In genomic region chr5:126769031-126769430, GRCm38 (mm10) we compare ENCODE assay signal across 15 mouse cellular contexts.
DNase-seq lines count a peak whose midpoint lies in the region; ATAC-seq and TF ChIP-seq lines count a peak whose summit lies in the region.
"Had no signal": no experiment of that assay in that cellular context is flagged by ENCODE, and none has a peak within 500 bp of the region (broad histone marks: within the 10 kb centered on the region; RNA-seq: fewer than 3 reads in every experiment).

No protein-coding gene starts in this region.

- peak in 1 of 2 experiments; percentile 6 for DNase-seq in layer of hippocampus, adult 2 months (ENCODE audit: low spot score in 2 of 2)
- no peak for DNase-seq in layer of hippocampus, adult 8-10 months (ENCODE audit: low spot score in 2 of 2)
- no peak for DNase-seq in forebrain, embryonic 10.5 days (ENCODE audit: extremely low spot score, low spot score)
- DNase-seq in heart, postnatal 36 days, result no peak
- DNase-seq: adrenal gland, adult 8-10 months; B cell, adult 2 months; embryo, embryonic 11 days; right cerebral cortex, postnatal 4 days; thymus, adult 18-20 months had no signal

- H3K4me3 ChIP-seq in layer of hippocampus, adult 2 months, result peak overlapping the region; percentile 14
- H3K4me3 ChIP-seq in forebrain, embryonic 10.5 days, result peak overlapping the region; percentile 35; the same call in 1 of the 2 replicates
- H3K4me3 ChIP-seq in hindbrain, embryonic 15.5 days, result peak overlapping the region; percentile 39
- H3K4me3 ChIP-seq in neural tube, embryonic 14.5 days (ENCODE audit: low read depth, low read length), result peak overlapping the region; percentile 17; the same call in 1 of the 2 replicates

- peaks cover 65% of the 10 kb centered on the region for H3K27me3 ChIP-seq in forebrain, embryonic 10.5 days (ENCODE audit: poor library complexity, severe bottlenecking)
- H3K27me3 ChIP-seq in hindbrain, embryonic 15.5 days, result peaks cover 2% of the 10 kb centered on the region; the same call in 1 of the 2 replicates
- no peaks in the 10 kb centered on the region for H3K27me3 ChIP-seq in neural tube, embryonic 14.5 days (ENCODE audit: control insufficient read depth, insufficient read depth, low read length)

- peak overlapping the region; percentile 56 for H3K4me2 ChIP-seq in hindbrain, embryonic 15.5 days
- H3K4me2 ChIP-seq in neural tube, embryonic 14.5 days (ENCODE audit: low read depth, low read length), result peak overlapping the region; percentile 26; the same call in 1 of the 2 replicates
- H3K4me2 ChIP-seq: heart, embryonic 11.5 days had no signal

- peaks cover 25% of the 10 kb centered on the region for H3K4me1 ChIP-seq in forebrain, embryonic 10.5 days
- H3K4me1 ChIP-seq in hindbrain, embryonic 15.5 days (replicated peaks), result peaks cover 18% of the 10 kb centered on the region
- H3K4me1 ChIP-seq in neural tube, embryonic 14.5 days (ENCODE audit: control insufficient read depth, insufficient read depth, low read length), result no peaks in the 10 kb centered on the region

- peak overlapping the region; percentile 23; the same call in 1 of the 2 replicates for H3K9ac ChIP-seq in hindbrain, embryonic 15.5 days
- H3K9ac ChIP-seq in neural tube, embryonic 14.5 days (replicated peaks; ENCODE audit: low read depth, low read length), result no peak overlapping the region

- H3K27ac ChIP-seq in layer of hippocampus, adult 2 months, result peak overlapping the region; percentile 32; the same call in 1 of the 2 replicates
- no peak overlapping the region for H3K27ac ChIP-seq in forebrain, embryonic 10.5 days
- H3K27ac ChIP-seq in hindbrain, embryonic 15.5 days (replicated peaks), result peak overlapping the region; percentile 38; the same call in 1 of the 2 replicates
- no peak overlapping the region for H3K27ac ChIP-seq in neural tube, embryonic 14.5 days (ENCODE audit: low read depth, low read length)

- H3K9me3 ChIP-seq in forebrain, embryonic 10.5 days, result no peaks in the 10 kb centered on the region
- no peaks in the 10 kb centered on the region for H3K9me3 ChIP-seq in hindbrain, embryonic 15.5 days
- H3K9me3 ChIP-seq in neural tube, embryonic 14.5 days (ENCODE audit: control insufficient read depth, low read length), result no peaks in the 10 kb centered on the region

- WGBS in forebrain, embryonic 10.5 days, result 17% methylated on average over 11 of the region's 11 CpGs
- WGBS in hindbrain, embryonic 15.5 days, result 12% methylated on average over 11 of the region's 11 CpGs
- WGBS in neural tube, embryonic 14.5 days, result 19% methylated on average over 11 of the region's 11 CpGs

- no peak for ATAC-seq in hindbrain, embryonic 15.5 days (ENCODE audit: low FRiP score, low read depth)
- no peak for ATAC-seq in neural tube, embryonic 14.5 days (ENCODE audit: low read depth)
- ATAC-seq in erythroid progenitor cell, adult 5-6 weeks (replicated peaks; ENCODE audit: low FRiP score, poor library complexity, severe bottlenecking), result no peak
- no peak for ATAC-seq in activated CD4-positive, CD25-positive, alpha-beta regulatory T cell, adult 4 months
- ATAC-seq: intestine, embryonic 16.5 days had no signal

- no peaks in the 10 kb centered on the region for H3K36me3 ChIP-seq in forebrain, embryonic 10.5 days (replicated peaks)
- no peaks in the 10 kb centered on the region for H3K36me3 ChIP-seq in hindbrain, embryonic 15.5 days
- no peaks in the 10 kb centered on the region for H3K36me3 ChIP-seq in neural tube, embryonic 14.5 days (ENCODE audit: control insufficient read depth, insufficient read depth, low read length)

- intact Hi-C loops in heart, postnatal 36 days (cut with DNase I), result no loop called here

- TF ChIP-seq CTCF in layer of hippocampus, adult 2 months (conservative IDR thresholded peaks at IDR 0.05), result no peak

Comparison
In these comparisons a context has a peak if more than half of its experiments do, and no peak if none do; other contexts are left out.
1. H3K27ac ChIP-seq: peak in layer of hippocampus, adult 2 months (single experiment) and hindbrain, embryonic 15.5 days (single experiment); none in forebrain, embryonic 10.5 days (single experiment) and neural tube, embryonic 14.5 days (single experiment).
2. Peak in every context shown above with its lines, with median percentiles within 50 percentile points of each other: H3K4me3 ChIP-seq.